Mouse (Mus musculus): Measurements from ENCODE around the gene Olfr320. TPM values are rescaled to one million over a fixed set of nuclear protein-coding genes. Genes with fewer than 3 reads are reported as not detected.
A peak's percentile ranks its signal among the peaks of the same experiment; 100 is the strongest.

The Olfr320 gene
- not detected in 2 replicates for polyA plus RNA-seq (2015; fragmentation: Nextera tagmentation; extraction: Ambion mirVana)

DNA sequence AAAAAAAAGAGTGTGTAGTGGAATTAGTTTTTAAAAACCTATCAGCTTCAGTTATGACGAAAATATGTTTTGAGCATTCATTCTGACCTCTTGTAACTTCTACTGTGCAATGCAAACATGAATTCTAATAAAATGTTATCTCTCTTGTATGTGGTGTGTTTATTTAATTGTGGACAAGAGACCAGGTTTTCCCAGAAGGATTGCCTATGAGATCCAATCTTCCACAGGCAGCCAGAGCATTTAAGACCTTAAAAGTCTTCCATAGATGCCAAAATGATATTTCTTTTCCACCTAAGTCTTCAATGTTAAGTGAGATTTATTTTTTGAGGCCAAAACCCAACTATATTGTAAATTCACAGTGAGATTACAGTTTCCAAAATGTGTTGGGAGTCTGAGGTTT lies at the start of gene Olfr320:
Gene Olfr320, plus strand, starts transcription at position 301 of the 400 bp plus-strand sequence.
- Histone ChIP-seq H3K4me3 (no peak within 1 kb of the TSS), H3K4me1 (replicated peaks) (no peaks in the 10 kb centered on the region), H3K9me3 (no peaks in the 10 kb centered on the region), H3K27me3 (no peaks in the 10 kb centered on the region), H3K27ac (replicated peaks) (no peak within 1 kb of the TSS), H3K4me2 (no peak within 1 kb of the TSS), H3K36me3 (no peaks in the 10 kb centered on the region), H3K9ac (no peak within 1 kb of the TSS)
- ATAC-seq (ENCODE audit: low FRiP score, low read depth) = no peak
- WGBS = 88% methylated on average over 1 of the region's 1 CpGs

- no peaks in the 10 kb centered on the region for H3K36me3 ChIP-seq
- 68% methylated on average over 4 of the region's 4 CpGs for WGBS
- no peaks in the 10 kb centered on the region for H3K9me3 ChIP-seq
- no peak overlapping the region for H3K27ac ChIP-seq (replicated peaks)
- no peak for ATAC-seq (ENCODE audit: low FRiP score, low read depth)
- H3K27me3 ChIP-seq = peaks cover 9% of the 10 kb centered on the region; the same call in 1 of the 2 replicates
- H3K4me2 ChIP-seq = no peak overlapping the region
- H3K4me3 ChIP-seq = no peak overlapping the region
- H3K4me1 ChIP-seq (replicated peaks) = peaks cover under 1% of the 10 kb centered on the region; the same call in 1 of the 2 replicates
- H3K9ac ChIP-seq = no peak overlapping the region
Observed at GRCm38 (mm10) chr11:58634878-58635277, 46.0 kb upstream of the Olfr320 start.

- no peaks in the 10 kb centered on the region for H3K9me3 ChIP-seq
- H3K27me3 ChIP-seq = peaks cover 17% of the 10 kb centered on the region
- no peak for ATAC-seq (ENCODE audit: low FRiP score, low read depth)
- no peak overlapping the region for H3K27ac ChIP-seq (replicated peaks)
- H3K4me2 ChIP-seq = no peak overlapping the region
- WGBS = 19% methylated on average over 3 of the region's 4 CpGs
- no peaks in the 10 kb centered on the region for H3K36me3 ChIP-seq
- H3K9ac ChIP-seq = no peak overlapping the region
- no peak overlapping the region for H3K4me3 ChIP-seq
- H3K4me1 ChIP-seq (replicated peaks) = peaks cover 13% of the 10 kb centered on the region
Observed at GRCm38 (mm10) chr11:58636376-58636977, 44.4 kb upstream of the Olfr320 start.

- Histone ChIP-seq H3K9me3 (no peaks in the 10 kb centered on the region), H3K36me3 (no peaks in the 10 kb centered on the region), H3K4me3 (no peak overlapping the region), H3K4me2 (no peak overlapping the region), H3K27ac (replicated peaks) (no peak overlapping the region), H3K4me1 (replicated peaks) (peaks cover 13% of the 10 kb centered on the region), H3K9ac (no peak overlapping the region), H3K27me3 (peaks cover 19% of the 10 kb centered on the region)
- no peak for ATAC-seq (ENCODE audit: low FRiP score, low read depth)
- WGBS = 74% methylated on average over 7 of the region's 7 CpGs
Observed at GRCm38 (mm10) chr11:58638176-58638701, 42.7 kb upstream of the Olfr320 start.

GRCm38 (mm10) chr11:58640272-58640867 lies 40.5 kb upstream of the Olfr320 start, which contains the start of gene Trim58:
Gene Trim58, plus strand, starts transcription at chr11:58640465.
- Histone ChIP-seq H3K27me3 (peaks cover 19% of the 10 kb centered on the region), H3K9ac (peak within 1 kb of the TSS; percentile 57), H3K27ac (replicated peaks) (no peak within 1 kb of the TSS), H3K36me3 (no peaks in the 10 kb centered on the region), H3K4me1 (replicated peaks) (peaks cover 13% of the 10 kb centered on the region), H3K4me3 (peak within 1 kb of the TSS; percentile 48), H3K4me2 (peak within 1 kb of the TSS; percentile 99), H3K9me3 (no peaks in the 10 kb centered on the region)
- WGBS = 6% methylated on average over 34 of the region's 34 CpGs
- ATAC-seq (ENCODE audit: low FRiP score, low read depth) = peak; percentile 59; the same call in 1 of the 2 replicates

- Histone ChIP-seq H3K4me1 (replicated peaks) (peaks cover 13% of the 10 kb centered on the region), H3K27ac (replicated peaks) (no peak overlapping the region), H3K4me2 (peak overlapping the region; percentile 99), H3K27me3 (peaks cover 19% of the 10 kb centered on the region), H3K9me3 (no peaks in the 10 kb centered on the region), H3K4me3 (peak overlapping the region; percentile 48), H3K9ac (peak overlapping the region; percentile 57; the same call in 1 of the 2 replicates), H3K36me3 (no peaks in the 10 kb centered on the region)
- ATAC-seq (ENCODE audit: low FRiP score, low read depth) = no peak
- 31% methylated on average over 14 of the region's 14 CpGs for WGBS
Observed at GRCm38 (mm10) chr11:58641057-58641456, 39.8 kb upstream of the Olfr320 start.

GRCm38 (mm10) chr11:58641638-58642358 lies 39.1 kb upstream of the Olfr320 start:
- 86% methylated on average over 13 of the region's 13 CpGs for WGBS
- H3K27ac ChIP-seq (replicated peaks) = no peak overlapping the region
- H3K27me3 ChIP-seq = peaks cover 19% of the 10 kb centered on the region
- no peak for ATAC-seq (ENCODE audit: low FRiP score, low read depth)
- no peak overlapping the region for H3K4me3 ChIP-seq
- H3K4me2 ChIP-seq = no peak overlapping the region
- H3K4me1 ChIP-seq (replicated peaks) = peaks cover 13% of the 10 kb centered on the region
- H3K36me3 ChIP-seq = no peaks in the 10 kb centered on the region
- H3K9me3 ChIP-seq = no peaks in the 10 kb centered on the region
- no peak overlapping the region for H3K9ac ChIP-seq

DNA sequence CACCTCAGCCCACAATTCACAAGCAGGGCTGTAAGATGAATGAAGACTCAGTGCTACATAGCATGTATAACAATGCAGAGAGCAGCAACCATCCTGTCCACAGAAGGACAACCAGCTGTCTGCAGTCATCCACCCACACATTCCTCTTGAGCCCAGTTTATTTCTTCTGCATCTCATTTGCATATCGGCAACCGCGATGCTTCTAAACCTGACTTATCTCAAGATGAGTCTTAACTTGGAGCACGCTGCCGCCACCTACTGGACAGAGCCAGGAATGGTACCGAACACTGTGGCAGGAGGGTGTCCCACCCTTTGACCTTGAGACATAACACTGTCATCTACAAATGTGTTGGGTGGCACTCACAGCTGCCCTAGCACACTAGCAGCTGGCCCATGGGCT lies 37.5 kb upstream of the Olfr320 start:
- no peak for ATAC-seq (ENCODE audit: low FRiP score, low read depth)
- no peaks in the 10 kb centered on the region for H3K36me3 ChIP-seq
- H3K9ac ChIP-seq = no peak overlapping the region
- H3K27me3 ChIP-seq = peaks cover 10% of the 10 kb centered on the region; the same call in 1 of the 2 replicates
- no peak overlapping the region for H3K27ac ChIP-seq (replicated peaks)
- H3K4me1 ChIP-seq (replicated peaks) = peaks cover 13% of the 10 kb centered on the region
- H3K9me3 ChIP-seq = no peaks in the 10 kb centered on the region
- H3K4me2 ChIP-seq = no peak overlapping the region
- H3K4me3 ChIP-seq = no peak overlapping the region
- 44% methylated on average over 6 of the region's 6 CpGs for WGBS

DNA sequence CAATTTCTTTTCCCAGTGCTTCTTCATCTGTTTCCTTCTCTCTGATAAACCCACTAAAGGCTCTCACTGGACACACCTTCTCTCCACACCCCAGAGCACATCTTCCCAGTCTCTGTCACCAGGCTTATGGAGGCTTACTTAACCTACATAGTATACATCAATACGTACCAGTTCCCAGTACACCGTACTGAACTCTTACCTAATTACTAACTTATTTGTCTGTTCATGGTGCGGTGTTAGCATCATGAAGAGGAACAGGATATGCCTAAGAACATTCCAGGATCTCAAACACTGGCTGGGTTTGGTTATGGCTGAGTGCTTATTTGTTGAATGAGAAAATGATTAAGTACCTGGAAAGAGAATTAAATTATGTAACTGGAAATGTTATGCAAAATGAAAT lies 25.7 kb upstream of the Olfr320 start:
- Histone ChIP-seq H3K4me2 (no peak overlapping the region), H3K4me3 (no peak overlapping the region), H3K36me3 (no peaks in the 10 kb centered on the region), H3K4me1 (replicated peaks) (no peaks in the 10 kb centered on the region), H3K27ac (replicated peaks) (no peak overlapping the region), H3K27me3 (no peaks in the 10 kb centered on the region), H3K9me3 (no peaks in the 10 kb centered on the region), H3K9ac (no peak overlapping the region)
- ATAC-seq (ENCODE audit: low FRiP score, low read depth) = no peak
- 85% methylated on average over 3 of the region's 3 CpGs for WGBS

DNA sequence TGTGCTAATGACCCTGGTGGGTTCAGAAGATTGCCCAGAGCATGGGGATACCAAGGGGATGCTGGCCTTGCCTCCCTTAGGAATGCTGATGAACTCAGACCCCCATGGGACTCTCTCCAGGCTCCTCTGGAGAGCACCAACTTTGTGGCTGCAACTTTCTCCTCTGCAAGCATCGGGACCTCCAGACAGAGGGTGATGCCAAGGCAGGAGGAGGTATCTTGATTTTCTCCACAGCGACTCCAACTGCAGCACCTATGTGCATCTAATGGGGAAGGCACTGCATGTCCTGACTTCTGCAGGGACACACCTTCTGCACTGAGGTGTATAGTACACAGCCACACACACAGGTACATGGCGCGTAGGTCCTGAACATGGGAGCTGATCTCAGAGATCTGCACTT lies 22.3 kb upstream of the Olfr320 start, which contains the start of gene Olfr322:
Gene Olfr322, plus strand, starts transcription at position 187 of the 400 bp plus-strand sequence.
- no peak within 1 kb of the TSS for H3K4me3 ChIP-seq
- 88% methylated on average over 4 of the region's 4 CpGs for WGBS
- no peaks in the 10 kb centered on the region for H3K4me1 ChIP-seq (replicated peaks)
- H3K27me3 ChIP-seq = no peaks in the 10 kb centered on the region
- H3K9ac ChIP-seq = no peak within 1 kb of the TSS
- H3K4me2 ChIP-seq = no peak within 1 kb of the TSS
- ATAC-seq (ENCODE audit: low FRiP score, low read depth) = no peak
- no peak within 1 kb of the TSS for H3K27ac ChIP-seq (replicated peaks)
- H3K9me3 ChIP-seq = no peaks in the 10 kb centered on the region
- H3K36me3 ChIP-seq = no peaks in the 10 kb centered on the region

- Histone ChIP-seq H3K4me2 (no peak overlapping the region), H3K4me3 (no peak overlapping the region), H3K36me3 (no peaks in the 10 kb centered on the region), H3K27ac (replicated peaks) (no peak overlapping the region), H3K9me3 (no peaks in the 10 kb centered on the region), H3K9ac (no peak overlapping the region), H3K27me3 (no peaks in the 10 kb centered on the region), H3K4me1 (replicated peaks) (no peaks in the 10 kb centered on the region)
- no peak for ATAC-seq (ENCODE audit: low FRiP score, low read depth)
Observed at GRCm38 (mm10) chr11:58669252-58669651, 11.6 kb upstream of the Olfr320 start.

DNA sequence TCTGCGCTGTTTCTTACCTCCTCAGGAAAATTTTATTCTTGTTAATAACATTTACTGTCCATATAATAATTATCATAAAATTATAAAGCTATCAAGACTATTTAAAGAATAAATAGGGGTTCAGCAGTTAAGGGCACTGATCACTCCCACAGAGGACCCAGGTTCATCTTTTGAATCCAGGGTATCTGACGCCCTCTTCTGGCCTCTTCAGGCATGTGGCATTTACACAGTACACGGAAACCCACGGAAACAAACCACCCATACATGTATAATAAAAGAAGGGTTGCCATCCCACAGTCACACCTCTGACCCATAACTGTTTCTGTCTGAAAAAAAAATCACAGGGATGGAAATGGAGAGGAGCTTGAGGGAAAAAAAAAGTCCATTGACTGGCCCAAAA lies 9.1 kb upstream of the Olfr320 start:
- Histone ChIP-seq H3K27ac (replicated peaks) (no peak overlapping the region), H3K4me3 (no peak overlapping the region), H3K9me3 (no peaks in the 10 kb centered on the region), H3K4me2 (no peak overlapping the region), H3K4me1 (replicated peaks) (no peaks in the 10 kb centered on the region), H3K9ac (no peak overlapping the region), H3K36me3 (no peaks in the 10 kb centered on the region), H3K27me3 (no peaks in the 10 kb centered on the region)
- ATAC-seq (ENCODE audit: low FRiP score, low read depth) = no peak
- WGBS = 51% methylated on average over 4 of the region's 4 CpGs
